Mouse (Mus musculus): Measurements from ENCODE around the gene Hist2h2bb. TPM values are rescaled to one million over a fixed set of nuclear protein-coding genes. Genes with fewer than 3 reads are reported as not detected.
"Not testable (repeated sequence)": the region's sequence is repeated elsewhere in the genome, so short reads cannot be mapped to it uniquely, and the experiment has no call there.

Gene Hist2h2bb
- polyA plus RNA-seq (2014; fragmentation: Nextera tagmentation; extraction: Ambion mirVana), result 4.9 and 5.4 TPM in 2 replicates

DNA sequence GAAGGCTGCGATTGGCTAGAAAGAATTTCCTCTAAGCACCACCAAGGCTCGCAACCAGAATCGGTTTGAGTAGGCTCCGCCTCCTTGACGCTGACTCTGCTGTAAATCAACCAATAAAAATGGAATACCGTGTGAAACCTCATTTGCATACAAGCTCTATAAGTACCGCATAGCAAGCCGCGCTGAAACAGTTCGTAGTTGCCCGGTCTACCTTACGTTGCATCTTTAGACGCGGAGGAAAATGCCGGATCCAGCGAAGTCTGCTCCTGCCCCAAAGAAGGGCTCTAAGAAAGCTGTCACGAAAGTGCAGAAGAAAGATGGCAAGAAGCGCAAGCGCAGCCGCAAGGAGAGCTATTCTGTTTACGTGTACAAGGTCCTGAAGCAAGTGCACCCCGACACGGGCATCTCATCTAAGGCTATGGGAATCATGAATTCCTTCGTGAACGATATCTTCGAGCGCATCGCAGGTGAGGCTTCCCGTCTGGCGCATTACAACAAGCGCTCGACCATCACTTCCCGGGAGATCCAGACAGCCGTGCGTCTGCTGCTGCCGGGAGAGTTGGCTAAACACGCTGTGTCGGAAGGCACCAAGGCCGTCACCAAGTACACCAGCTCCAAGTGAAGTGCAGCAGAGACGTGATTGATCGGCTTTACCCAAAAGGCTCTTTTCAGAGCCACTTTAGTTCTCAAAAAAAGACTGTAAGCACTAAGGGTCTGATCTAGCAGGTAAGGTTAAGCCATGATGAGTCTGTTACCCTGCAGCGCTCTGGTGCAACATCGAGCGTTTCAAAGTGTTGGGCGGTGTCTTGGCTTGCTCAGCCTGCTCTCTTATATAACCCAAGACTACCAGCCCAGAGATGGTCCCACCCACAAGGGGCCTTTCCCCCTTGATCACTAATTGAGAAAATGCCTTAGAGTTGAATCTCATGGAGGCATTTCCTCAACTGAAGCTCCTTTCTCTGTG lies at the start of gene Hist2h2bb:
TSS of gene Hist2h2bb (plus strand) at position 242 of the 964 bp plus-strand sequence.
- no peaks in the 10 kb centered on the region for H3K36me3 ChIP-seq (ENCODE audit: control insufficient read depth, insufficient read depth, low read length)
- peak within 1 kb of the TSS; percentile 79 for H3K27ac ChIP-seq (replicated peaks; ENCODE audit: low read depth, low read length)
- peak; percentile 96 for DNase-seq
- peak within 1 kb of the TSS; percentile 91 for H3K4me2 ChIP-seq (ENCODE audit: low read length)
- H3K27me3 ChIP-seq (ENCODE audit: control insufficient read depth, insufficient read depth, low read length), result no peaks in the 10 kb centered on the region
- no peaks in the 10 kb centered on the region for H3K9me3 ChIP-seq (ENCODE audit: control insufficient read depth, low read length)
- H3K9ac ChIP-seq (replicated peaks; ENCODE audit: low read length), result peak within 1 kb of the TSS; percentile 57
- ATAC-seq (ENCODE audit: low FRiP score, low TSS enrichment), result peak; percentile 97
- H3K4me3 ChIP-seq (replicated peaks; ENCODE audit: low read depth, low read length), result peak within 1 kb of the TSS; percentile 40
- H3K4me1 ChIP-seq (ENCODE audit: control insufficient read depth, insufficient read depth, low read length), result peaks cover 10% of the 10 kb centered on the region
- under 1% methylated on average over 45 of the region's 45 CpGs for WGBS

DNA sequence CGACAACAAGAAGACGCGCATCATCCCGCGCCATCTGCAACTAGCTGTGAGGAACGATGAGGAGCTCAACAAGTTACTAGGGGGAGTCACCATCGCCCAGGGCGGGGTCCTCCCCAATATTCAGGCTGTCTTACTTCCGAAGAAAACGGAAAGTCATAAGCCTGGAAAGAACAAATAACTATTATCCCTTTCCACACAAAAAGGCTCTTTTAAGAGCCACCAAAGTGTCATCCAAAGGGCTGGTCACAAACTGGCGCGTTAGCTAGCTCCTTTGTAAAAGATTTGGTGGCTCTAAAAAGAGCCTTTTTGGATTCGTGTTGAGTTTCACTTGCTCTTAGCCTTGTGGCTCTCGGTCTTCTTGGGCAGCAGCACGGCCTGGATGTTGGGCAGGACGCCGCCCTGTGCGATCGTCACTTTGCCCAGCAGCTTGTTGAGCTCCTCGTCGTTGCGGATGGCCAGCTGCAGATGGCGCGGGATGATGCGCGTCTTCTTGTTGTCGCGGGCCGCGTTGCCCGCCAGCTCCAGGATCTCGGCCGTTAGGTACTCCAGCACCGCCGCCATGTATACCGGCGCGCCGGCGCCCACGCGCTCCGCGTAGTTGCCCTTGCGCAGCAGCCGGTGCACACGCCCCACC lies 49.3 kb upstream of the Hist2h2bb start:
- not testable (repeated sequence) for H3K27me3 ChIP-seq (ENCODE audit: control insufficient read depth, insufficient read depth, low read length); H3K9me3 ChIP-seq (ENCODE audit: control insufficient read depth, low read length); H3K36me3 ChIP-seq (ENCODE audit: control insufficient read depth, insufficient read depth, low read length)
- WGBS, result 0% methylated on average over 26 of the region's 47 CpGs
- ATAC-seq (ENCODE audit: low FRiP score, low TSS enrichment) (peak; percentile 16; the same call in 1 of the 2 replicates), DNase-seq (peak; percentile 45)
- Histone ChIP-seq H3K4me1 (ENCODE audit: control insufficient read depth, insufficient read depth, low read length) (peaks cover 20% of the 10 kb centered on the region), H3K4me2 (ENCODE audit: low read length) (peak overlapping the region; percentile 60), H3K27ac (replicated peaks; ENCODE audit: low read depth, low read length) (peak overlapping the region; percentile 94), H3K4me3 (replicated peaks; ENCODE audit: low read depth, low read length) (peak overlapping the region; percentile 53), H3K9ac (replicated peaks; ENCODE audit: low read length) (peak overlapping the region; percentile 61)

GRCm38 (mm10) chr3:96220765-96221639 lies 48.5 kb upstream of the Hist2h2bb start, which contains the start of the genes Hist2h2ac and Hist2h2be:
Gene Hist2h2ac, minus strand, starts transcription at chr3:96220880.
Gene Hist2h2be, plus strand, starts transcription at chr3:96221119.
- Histone ChIP-seq H3K4me1 (ENCODE audit: control insufficient read depth, insufficient read depth, low read length) (peaks cover 22% of the 10 kb centered on the region), H3K4me2 (ENCODE audit: low read length) (peak within 1 kb of the TSS; percentile 60), H3K9me3 (ENCODE audit: control insufficient read depth, low read length) (no peaks in the 10 kb centered on the region), H3K4me3 (replicated peaks; ENCODE audit: low read depth, low read length) (peak within 1 kb of the TSS; percentile 53), H3K36me3 (ENCODE audit: control insufficient read depth, insufficient read depth, low read length) (no peaks in the 10 kb centered on the region), H3K9ac (replicated peaks; ENCODE audit: low read length) (peak within 1 kb of the TSS; percentile 61), H3K27ac (replicated peaks; ENCODE audit: low read depth, low read length) (peak within 1 kb of the TSS; percentile 94), H3K27me3 (ENCODE audit: control insufficient read depth, insufficient read depth, low read length) (no peaks in the 10 kb centered on the region)
- ATAC-seq (ENCODE audit: low FRiP score, low TSS enrichment), result peak; percentile 75
- DNase-seq, result peak; percentile 82
- WGBS, result under 1% methylated on average over 43 of the region's 43 CpGs

- no peaks in the 10 kb centered on the region for H3K36me3 ChIP-seq (ENCODE audit: control insufficient read depth, insufficient read depth, low read length)
- no peaks in the 10 kb centered on the region for H3K9me3 ChIP-seq (ENCODE audit: control insufficient read depth, low read length)
- peaks cover 22% of the 10 kb centered on the region for H3K4me1 ChIP-seq (ENCODE audit: control insufficient read depth, insufficient read depth, low read length)
- WGBS, result 13% methylated on average over 9 of the region's 9 CpGs
- peak overlapping the region; percentile 60 for H3K4me2 ChIP-seq (ENCODE audit: low read length)
- H3K4me3 ChIP-seq (replicated peaks; ENCODE audit: low read depth, low read length), result peak overlapping the region; percentile 53
- ATAC-seq (ENCODE audit: low FRiP score, low TSS enrichment) (no peak), DNase-seq (no peak)
- H3K27me3 ChIP-seq (ENCODE audit: control insufficient read depth, insufficient read depth, low read length), result no peaks in the 10 kb centered on the region
- H3K9ac ChIP-seq (replicated peaks; ENCODE audit: low read length), result peak overlapping the region; percentile 61
- H3K27ac ChIP-seq (replicated peaks; ENCODE audit: low read depth, low read length), result peak overlapping the region; percentile 94
These were observed 47.9 kb upstream of the Hist2h2bb start for GRCm38 (mm10) chr3:96221640-96222038.

- no peaks in the 10 kb centered on the region for H3K27me3 ChIP-seq (ENCODE audit: control insufficient read depth, insufficient read depth, low read length)
- no peak overlapping the region for H3K4me3 ChIP-seq (replicated peaks; ENCODE audit: low read depth, low read length)
- no peak overlapping the region for H3K9ac ChIP-seq (replicated peaks; ENCODE audit: low read length)
- 0 out of 2 replicates have a peak overlapping the region, but pooled peaks have one; percentile 60 for H3K4me2 ChIP-seq (ENCODE audit: low read length)
- no peak overlapping the region for H3K27ac ChIP-seq (replicated peaks; ENCODE audit: low read depth, low read length)
- WGBS, result 82% methylated on average over 4 of the region's 4 CpGs
- DNase-seq, result no peak
- peaks cover 22% of the 10 kb centered on the region for H3K4me1 ChIP-seq (ENCODE audit: control insufficient read depth, insufficient read depth, low read length)
- ATAC-seq (ENCODE audit: low FRiP score, low TSS enrichment), result no peak
- H3K36me3 ChIP-seq (ENCODE audit: control insufficient read depth, insufficient read depth, low read length), result no peaks in the 10 kb centered on the region
- no peaks in the 10 kb centered on the region for H3K9me3 ChIP-seq (ENCODE audit: control insufficient read depth, low read length)
These were observed 46.8 kb upstream of the Hist2h2bb start for GRCm38 (mm10) chr3:96222774-96223173.

DNA sequence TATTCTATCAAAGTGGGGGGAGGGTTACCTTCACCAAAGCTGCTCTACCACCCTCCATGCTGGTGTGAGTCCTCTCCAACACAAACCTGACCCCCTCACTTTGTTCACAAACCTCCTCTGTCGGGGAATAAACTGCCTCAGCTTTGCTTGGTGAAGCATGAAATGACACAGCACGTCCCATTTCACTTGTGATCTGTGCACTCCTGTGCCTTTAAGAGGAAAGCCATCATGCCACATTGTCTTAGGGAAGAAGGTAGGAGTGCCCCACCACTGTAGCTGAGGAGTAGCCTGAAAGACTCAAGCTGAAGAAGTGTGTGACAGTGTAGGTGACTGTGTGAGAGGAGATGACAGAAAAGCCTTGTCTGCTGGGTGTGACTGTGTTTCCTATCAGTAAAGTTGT lies 44.1 kb upstream of the Hist2h2bb start:
- no peak for DNase-seq
- 3% methylated on average over 2 of the region's 2 CpGs for WGBS
- Histone ChIP-seq H3K27ac (replicated peaks; ENCODE audit: low read depth, low read length) (no peak overlapping the region), H3K4me1 (ENCODE audit: control insufficient read depth, insufficient read depth, low read length) (peaks cover 22% of the 10 kb centered on the region), H3K9ac (replicated peaks; ENCODE audit: low read length) (no peak overlapping the region), H3K4me3 (replicated peaks; ENCODE audit: low read depth, low read length) (no peak overlapping the region), H3K9me3 (ENCODE audit: control insufficient read depth, low read length) (no peaks in the 10 kb centered on the region), H3K36me3 (ENCODE audit: control insufficient read depth, insufficient read depth, low read length) (no peaks in the 10 kb centered on the region), H3K4me2 (ENCODE audit: low read length) (no peak overlapping the region), H3K27me3 (ENCODE audit: control insufficient read depth, insufficient read depth, low read length) (no peaks in the 10 kb centered on the region)
- ATAC-seq (ENCODE audit: low FRiP score, low TSS enrichment), result no peak

DNA sequence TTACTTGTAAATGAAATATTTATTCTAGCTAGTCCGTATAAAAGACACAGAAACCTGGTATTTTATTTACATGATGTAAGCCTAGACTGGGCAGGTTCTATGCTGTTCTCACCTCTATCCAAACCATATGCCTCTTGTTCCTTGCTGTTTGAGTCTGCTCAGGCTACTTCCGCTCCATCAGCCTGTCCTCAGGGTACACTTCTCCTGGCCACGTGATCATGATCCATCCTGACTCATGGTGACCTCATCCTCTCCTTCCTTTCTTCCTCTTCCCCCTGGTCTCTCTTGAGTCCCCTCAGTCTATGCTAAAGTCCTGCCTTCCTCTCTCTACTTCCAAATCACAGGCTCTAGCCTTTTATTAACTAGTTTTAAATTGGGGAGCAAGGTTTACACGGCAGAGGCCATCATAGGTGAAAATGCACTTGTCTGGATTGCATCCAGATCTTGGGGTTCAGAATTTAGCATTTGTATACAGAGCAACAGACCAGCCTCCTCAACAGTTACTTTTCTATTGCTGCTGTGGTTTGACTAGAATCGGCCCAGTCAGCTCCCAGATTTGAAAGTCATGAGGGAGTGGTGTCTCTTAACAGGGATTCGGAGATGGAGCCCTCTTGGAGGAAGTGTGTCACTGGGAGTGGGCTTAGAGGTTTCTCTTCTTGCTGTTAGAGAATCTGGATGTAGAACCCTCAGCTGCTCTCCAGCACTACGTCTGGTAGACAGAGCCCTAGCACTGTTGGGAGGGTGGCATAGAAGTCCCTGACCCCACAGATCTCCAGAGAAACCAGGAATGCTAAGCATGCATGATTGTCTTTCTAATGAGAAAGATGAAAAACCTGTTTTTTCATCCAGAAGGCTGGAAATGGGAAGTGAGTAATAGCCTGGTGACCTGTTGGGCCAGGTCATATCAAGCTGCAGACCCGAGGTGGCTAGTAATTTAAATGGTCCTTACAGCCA lies 42.6 kb upstream of the Hist2h2bb start:
- Histone ChIP-seq H3K27me3 (ENCODE audit: control insufficient read depth, insufficient read depth, low read length) (no peaks in the 10 kb centered on the region), H3K9ac (replicated peaks; ENCODE audit: low read length) (0 out of 2 replicates have a peak overlapping the region, but pooled peaks have one; percentile 2), H3K4me2 (ENCODE audit: low read length) (no peak overlapping the region), H3K4me3 (replicated peaks; ENCODE audit: low read depth, low read length) (no peak overlapping the region), H3K27ac (replicated peaks; ENCODE audit: low read depth, low read length) (no peak overlapping the region), H3K4me1 (ENCODE audit: control insufficient read depth, insufficient read depth, low read length) (peaks cover 11% of the 10 kb centered on the region), H3K9me3 (ENCODE audit: control insufficient read depth, low read length) (no peaks in the 10 kb centered on the region), H3K36me3 (ENCODE audit: control insufficient read depth, insufficient read depth, low read length) (no peaks in the 10 kb centered on the region)
- ATAC-seq (ENCODE audit: low FRiP score, low TSS enrichment) (no peak), DNase-seq (no peak)
- WGBS, result 83% methylated on average over 8 of the region's 8 CpGs

All from midbrain, embryonic 14.5 days (tissue).